8 mouse cellular contexts compared by ENCODE assay signal in genomic region chr9:61368567-61369240, GRCm38 (mm10). TPM values are rescaled to one million over a fixed set of nuclear protein-coding genes. Genes with fewer than 3 reads are reported as not detected.
A peak's percentile ranks its signal among the peaks of the same experiment; 100 is the strongest.
DNase-seq lines count a peak whose midpoint lies in the region; ATAC-seq and TF ChIP-seq lines count a peak whose summit lies in the region.

No protein-coding gene starts in this region.

- intact Hi-C loops in gastrocnemius, adult 2 months (cut with DNase I): no loop called here

- H3K4me2 ChIP-seq in lung, embryonic 16.5 days (ENCODE audit: low read depth, low read length): peak overlapping the region; percentile 64
- peak overlapping the region; percentile 58 for H3K4me2 ChIP-seq in stomach, embryonic 15.5 days

- ATAC-seq in lung, embryonic 16.5 days (ENCODE audit: low read depth): peak; percentile 14; the same call in 1 of the 2 replicates
- no peak for ATAC-seq in stomach, embryonic 15.5 days (ENCODE audit: insufficient read depth, low FRiP score, low read depth)

- H3K9ac ChIP-seq in lung, embryonic 16.5 days (ENCODE audit: low read length): peak overlapping the region; percentile 46; the same call in 1 of the 2 replicates
- no peak overlapping the region for H3K9ac ChIP-seq in stomach, embryonic 15.5 days

- H3K9me3 ChIP-seq in lung, embryonic 16.5 days (ENCODE audit: control insufficient read depth, low read length): no peaks in the 10 kb centered on the region
- no peaks in the 10 kb centered on the region for H3K9me3 ChIP-seq in stomach, embryonic 15.5 days

- H3K4me3 ChIP-seq in gastrocnemius, adult 2 months: peak overlapping the region; percentile 54
- H3K4me3 ChIP-seq in lung, embryonic 16.5 days (ENCODE audit: low read length): peak overlapping the region; percentile 37
- H3K4me3 ChIP-seq in stomach, embryonic 15.5 days (replicated peaks): peak overlapping the region; percentile 18

- no peak overlapping the region for H3K27ac ChIP-seq in gastrocnemius, adult 2 months
- peak overlapping the region; percentile 76 for H3K27ac ChIP-seq in lung, embryonic 16.5 days (ENCODE audit: low read length)
- peak overlapping the region; percentile 72 for H3K27ac ChIP-seq in stomach, embryonic 15.5 days

- TF ChIP-seq CTCF in gastrocnemius, adult 2 months (IDR thresholded peaks at IDR 0.05): no peak

- under 1% methylated on average over 12 of the region's 12 CpGs for WGBS in lung, embryonic 16.5 days
- 1% methylated on average over 12 of the region's 12 CpGs for WGBS in stomach, embryonic 15.5 days

- peaks cover 35% of the 10 kb centered on the region for H3K4me1 ChIP-seq in lung, embryonic 16.5 days (replicated peaks; ENCODE audit: control insufficient read depth, insufficient read depth, low read length)
- H3K4me1 ChIP-seq in stomach, embryonic 15.5 days: peaks cover 44% of the 10 kb centered on the region

- H3K36me3 ChIP-seq in lung, embryonic 16.5 days (ENCODE audit: control insufficient read depth, insufficient read depth, low read length): no peaks in the 10 kb centered on the region
- H3K36me3 ChIP-seq in stomach, embryonic 15.5 days: no peaks in the 10 kb centered on the region

- DNase-seq in gastrocnemius, adult 2 months: no peak
- DNase-seq in gastrocnemius, adult 18-20 months (ENCODE audit: low spot score): no peak
- peak; percentile 82 to 86 for DNase-seq in cerebellum, postnatal 14 days
- DNase-seq in heart, adult 9 months (ENCODE audit: low spot score in 2 of 2): peak; percentile 72 to 75
- peak; percentile 93 to 95 for DNase-seq in kidney, adult 8-10 months
- DNase-seq in left cerebral cortex, adult 9 months (ENCODE audit: low spot score in 2 of 2): no peak

- peaks cover 9% of the 10 kb centered on the region for H3K27me3 ChIP-seq in lung, embryonic 16.5 days (ENCODE audit: control insufficient read depth, insufficient read depth, low read depth, low read length)
- peaks cover 8% of the 10 kb centered on the region; the same call in 1 of the 2 replicates for H3K27me3 ChIP-seq in stomach, embryonic 15.5 days (replicated peaks)

RNA-seq across cellular contexts. Expression of gene Tle3, which starts 3.5 kb away (rescaled TPM):
- total RNA-seq in gastrocnemius, adult 2 months (2021): 10 to 100 TPM in 1 of 2 experiments, 1 to 10 TPM in 1; 4.7 to 12.9 TPM
- total RNA-seq in gastrocnemius, adult 18-20 months (2021): 1 to 10 TPM; 7.1 TPM
- polyA plus RNA-seq in lung, embryonic 16.5 days (2015; fragmentation: Nextera tagmentation; extraction: Ambion mirVana): 23.3 and 23.4 TPM in 2 replicates
- 24.3 and 25.4 TPM in 2 replicates for polyA plus RNA-seq in stomach, embryonic 15.5 days (2015; fragmentation: Nextera tagmentation; extraction: Ambion mirVana)

Comparison
In these comparisons a context has a peak if more than half of its experiments do, and no peak if none do; other contexts are left out.
1. DNase-seq: peak in cerebellum, postnatal 14 days (2 of 2), heart, adult 9 months (2 of 2) and kidney, adult 8-10 months (2 of 2); none in gastrocnemius, adult 2 months (single experiment), gastrocnemius, adult 18-20 months (single experiment) and left cerebral cortex, adult 9 months (0 of 2).
2. Peak in every context shown above with its lines, with median percentiles within 50 percentile points of each other: H3K4me3 ChIP-seq.